Comparison of ENCODE assay signal across 16 mouse cellular contexts in genomic region chr11:87365120-87365519, GRCm38 (mm10). TPM values are rescaled to one million over a fixed set of nuclear protein-coding genes. Genes with fewer than 3 reads are reported as not detected.
"Had no signal": no experiment of that assay in that cellular context is flagged by ENCODE, and none has a peak within 500 bp of the region (broad histone marks: within the 10 kb centered on the region; RNA-seq: fewer than 3 reads in every experiment).

No protein-coding gene starts in this region.

- H3K36me3 ChIP-seq: midbrain, embryonic 10.5 days; midbrain, embryonic 12.5 days; neural tube, embryonic 12.5 days; stomach, embryonic 15.5 days had no signal

- H3K4me1 ChIP-seq: midbrain, embryonic 10.5 days; midbrain, embryonic 12.5 days; neural tube, embryonic 12.5 days; stomach, embryonic 15.5 days had no signal

- H3K9ac ChIP-seq: lung, embryonic 14.5 days; midbrain, embryonic 12.5 days; neural tube, embryonic 12.5 days; stomach, embryonic 15.5 days had no signal

- H3K27me3 ChIP-seq: midbrain, embryonic 12.5 days; neural tube, embryonic 12.5 days had no signal

- H3K9me3 ChIP-seq: midbrain, embryonic 10.5 days; midbrain, embryonic 12.5 days; neural tube, embryonic 12.5 days; stomach, embryonic 15.5 days had no signal

- ATAC-seq: midbrain, embryonic 16.5 days had no signal

- H3K4me3 ChIP-seq: midbrain, embryonic 10.5 days; midbrain, embryonic 12.5 days; myocyte; neural tube, embryonic 12.5 days; stomach, embryonic 15.5 days had no signal

- H3K4me2 ChIP-seq: lung, embryonic 14.5 days; midbrain, embryonic 12.5 days; neural tube, embryonic 12.5 days; stomach, embryonic 15.5 days had no signal

- DNase-seq: lung, adult 18-20 months; lung, embryonic 14.5 days; lung, postnatal 10 days; lung, postnatal 4 days; midbrain, embryonic 14.5 days; right cerebral cortex, postnatal 14 days; thymus, adult 2 months; thymus, postnatal 25 days; thymus, postnatal 4 days had no signal

- H3K27ac ChIP-seq: midbrain, embryonic 10.5 days; midbrain, embryonic 12.5 days; neural tube, embryonic 12.5 days; stomach, embryonic 15.5 days; stomach, postnatal 0 days had no signal

RNA-seq across cellular contexts. Expression of gene Tex14, which starts 39.7 kb away (rescaled TPM):
- polyA plus RNA-seq: midbrain, embryonic 10.5 days had no signal
